Mouse (Mus musculus): ENCODE results near the gene Med14.

The Med14 gene

GRCm38 (mm10) chrX:12673054-12673775, 88.7 kb downstream of the Med14 start, which contains the start of gene 1810030O07Rik:
Gene 1810030O07Rik, minus strand, starts transcription at chrX:12673668.
- peak; percentile 46 for DNase-seq (ENCODE audit: low spot score)

- no peak for DNase-seq (ENCODE audit: low spot score)
These were observed 108.0 kb downstream of the Med14 start for GRCm38 (mm10) chrX:12653879-12654278.

- DNase-seq (ENCODE audit: low spot score): no peak
These were observed 110.0 kb downstream of the Med14 start for GRCm38 (mm10) chrX:12651906-12652305.

GRCm38 (mm10) chrX:12645531-12646304, 116.2 kb downstream of the Med14 start:
- DNase-seq (ENCODE audit: low spot score): no peak

- DNase-seq (ENCODE audit: low spot score): no peak
These were observed 116.9 kb downstream of the Med14 start for GRCm38 (mm10) chrX:12644976-12645375.
